Mouse (Mus musculus) CH12.LX (cell line): ENCODE data around the gene Tbx15. TPM values are rescaled to one million over a fixed set of nuclear protein-coding genes. Genes with fewer than 3 reads are reported as not detected.

Experiments used
- DNase-seq: peaks from one replicate; pipeline ENCODE4 v3.0.0-alpha.2; 2013; ENCODE audit errors: extremely low read depth
- H3K27ac ChIP-seq: 2 replicates; pipeline ENCODE4 v1.5.1; 2012; ENCODE audit warnings: low read depth, mild to moderate bottlenecking, control low read depth, moderate library complexity; ENCODE audit not compliant: insufficient read depth
- H3K27me3 ChIP-seq: replicated peaks from 2 replicates; pipeline ENCODE3; 2012; ENCODE audit warnings: inconsistent platforms
- H3K36me3 ChIP-seq, 2 experiments: replicated peaks in 1 of 2; 2 replicates each; pipeline versions ENCODE3 to v1.6.1; 2012; ENCODE audit warnings: inconsistent platforms in 1 of 2, low read length in 1 of 2, mild to moderate bottlenecking in 1 of 2, mixed read lengths in 1 of 2, moderate library complexity in 1 of 2; ENCODE audit not compliant: control insufficient read depth in 1 of 2, insufficient read depth in 1 of 2
- H3K4me1 ChIP-seq, 2 experiments: 2 replicates each; pipeline ENCODE4 v1.6.1; 2012; ENCODE audit warnings: inconsistent platforms in 1 of 2, moderate library complexity in 1 of 2; ENCODE audit not compliant: insufficient read depth in 2 of 2, control insufficient read depth in 1 of 2
- H3K4me2 ChIP-seq: 2 replicates; pipeline ENCODE4 v1.6.1; 2012; ENCODE audit warnings: low read depth, mild to moderate bottlenecking, control low read depth; ENCODE audit not compliant: poor library complexity, insufficient read depth, severe bottlenecking
- H3K4me3 ChIP-seq, 3 experiments: fragments of 150-350 bp in 1 of 3; sonication (generic) in 1 of 3; replicated peaks in 1 of 3; 2 replicates each; pipeline versions ENCODE3 to v1.5.1; 2011 to 2012; ENCODE audit warnings: low read depth in 2 of 3, low read length in 2 of 3, mild to moderate bottlenecking in 2 of 3, moderate library complexity in 2 of 3, control low read depth in 1 of 3, improper control_type of control experiment in 1 of 3, inconsistent platforms in 1 of 3, mixed read lengths in 1 of 3; ENCODE audit not compliant: poor library complexity in 1 of 3
- H3K79me2 ChIP-seq: replicated peaks from 2 replicates; pipeline ENCODE4 v1.6.1; 2012; ENCODE audit warnings: mild to moderate bottlenecking, moderate library complexity; ENCODE audit not compliant: control insufficient read depth, poor library complexity, insufficient read depth, severe bottlenecking; ENCODE audit errors: extremely low read depth
- H3K9ac ChIP-seq: 2 replicates; pipeline ENCODE4 v1.6.1; 2012; ENCODE audit warnings: low read depth, mild to moderate bottlenecking, control low read depth, moderate library complexity; ENCODE audit not compliant: insufficient read depth
- H3K9me3 ChIP-seq: replicated peaks from 2 replicates; pipeline ENCODE3; 2012; ENCODE audit warnings: low read length, inconsistent platforms, mixed read lengths
- BHLHE40 ChIP-seq: IDR thresholded peaks from 2 replicates; pipeline ENCODE4 v1.6.1; 2011; ENCODE audit warnings: mild to moderate bottlenecking, low read depth, low read length, improper control_type of control experiment
- CTCF ChIP-seq, 2 experiments: IDR thresholded peaks in 1 of 2; conservative IDR thresholded peaks in 1 of 2; 2 replicates each; pipeline ENCODE4 v1.5.1; 2011 to 2012; ENCODE audit warnings: low read depth in 2 of 2, low read length in 2 of 2, improper control_type of control experiment in 1 of 2, inconsistent platforms in 1 of 2, mild to moderate bottlenecking in 1 of 2, moderate library complexity in 1 of 2
- ELF1 ChIP-seq: IDR thresholded peaks from 2 replicates; pipeline ENCODE4 v1.6.1; 2014; ENCODE audit warnings: low read depth, mild to moderate bottlenecking, inconsistent platforms, low read length, improper control_type of control experiment
- ETS1 ChIP-seq: conservative IDR thresholded peaks from 2 replicates; pipeline ENCODE4 v1.6.1; 2012; ENCODE audit warnings: low read depth, mild to moderate bottlenecking, inconsistent platforms, low read length, improper control_type of control experiment, moderate library complexity
- GABPA ChIP-seq: IDR thresholded peaks from 2 replicates; pipeline ENCODE4 v1.6.1; 2012; ENCODE audit warnings: low read depth, low read length, improper control_type of control experiment, inconsistent platforms; ENCODE audit not compliant: insufficient replicate concordance
- IRF4 ChIP-seq: IDR thresholded peaks from 2 replicates; pipeline ENCODE4 v1.6.1; 2014; ENCODE audit warnings: low read depth, mild to moderate bottlenecking, inconsistent platforms, low read length, improper control_type of control experiment
- JUN ChIP-seq: IDR thresholded peaks from 2 replicates; pipeline ENCODE4 v1.6.1; 2011; ENCODE audit warnings: low read depth, mild to moderate bottlenecking, low read length, improper control_type of control experiment, moderate library complexity; ENCODE audit not compliant: insufficient read depth
- JUND ChIP-seq: conservative IDR thresholded peaks from 2 replicates; pipeline ENCODE4 v1.6.1; 2011; ENCODE audit warnings: low read depth, low read length, improper control_type of control experiment
- KAT2A ChIP-seq: IDR thresholded peaks from 2 replicates; pipeline ENCODE4 v1.6.1; 2012; ENCODE audit warnings: low read length, improper control_type of control experiment, inconsistent platforms; ENCODE audit not compliant: insufficient replicate concordance
- MAFK ChIP-seq: IDR thresholded peaks from 2 replicates; pipeline ENCODE4 v1.6.1; 2011; ENCODE audit warnings: low read length, improper control_type of control experiment; ENCODE audit not compliant: insufficient replicate concordance
- MAZ ChIP-seq: IDR thresholded peaks from 2 replicates; pipeline ENCODE4 v1.6.1; 2012; ENCODE audit warnings: low read depth, mild to moderate bottlenecking, inconsistent platforms, low read length, improper control_type of control experiment, moderate library complexity
- MEF2A ChIP-seq: IDR thresholded peaks from 2 replicates; pipeline ENCODE4 v1.6.1; 2014; ENCODE audit warnings: low read depth, mild to moderate bottlenecking, inconsistent platforms, low read length, improper control_type of control experiment, borderline replicate concordance
- MXI1 ChIP-seq: IDR thresholded peaks from 2 replicates; pipeline ENCODE4 v1.6.1; 2011; ENCODE audit warnings: mild to moderate bottlenecking, low read depth, low read length, improper control_type of control experiment
- NELFE ChIP-seq: IDR thresholded peaks from 2 replicates; pipeline ENCODE4 v1.6.1; 2011; ENCODE audit warnings: low read depth, low read length, improper control_type of control experiment
- PAX5 ChIP-seq: IDR thresholded peaks from 2 replicates; pipeline ENCODE4 v1.6.1; 2012; ENCODE audit warnings: low read length, inconsistent platforms, mixed read lengths
- POLR2AphosphoS2 ChIP-seq: IDR thresholded peaks from 2 replicates; pipeline ENCODE4 v1.6.1; 2011; ENCODE audit warnings: low read depth, low read length, improper control_type of control experiment
- RAD21 ChIP-seq: IDR thresholded peaks from 2 replicates; pipeline ENCODE4 v1.6.1; 2011; ENCODE audit warnings: low read depth, mild to moderate bottlenecking, low read length, improper control_type of control experiment, moderate library complexity
- TBP ChIP-seq: conservative IDR thresholded peaks from 2 replicates; pipeline ENCODE4 v1.6.1; 2011; ENCODE audit warnings: low read depth, low read length, improper control_type of control experiment
- TCF12 ChIP-seq: IDR thresholded peaks from 2 replicates; pipeline ENCODE4 v1.6.1; 2014; ENCODE audit warnings: low read depth, mild to moderate bottlenecking, inconsistent platforms, low read length, improper control_type of control experiment
- UBTF ChIP-seq: IDR thresholded peaks from 2 replicates; pipeline ENCODE4 v1.6.1; 2012; ENCODE audit warnings: low read depth, mild to moderate bottlenecking, inconsistent platforms, low read length, improper control_type of control experiment, moderate library complexity
- USF1 ChIP-seq: IDR thresholded peaks from 2 replicates; pipeline ENCODE4 v1.6.1; 2014; ENCODE audit warnings: low read depth, mild to moderate bottlenecking, inconsistent platforms, low read length, improper control_type of control experiment
- USF2 ChIP-seq: conservative IDR thresholded peaks from 2 replicates; pipeline ENCODE4 v1.6.1; 2011; ENCODE audit warnings: low read depth, low read length, improper control_type of control experiment
- ZKSCAN1 ChIP-seq: IDR thresholded peaks from 2 replicates; pipeline ENCODE4 v1.6.1; 2012; ENCODE audit warnings: low read depth, inconsistent platforms, low read length, improper control_type of control experiment, borderline replicate concordance
- ZMIZ1 ChIP-seq: IDR thresholded peaks from 2 replicates; pipeline ENCODE4 v1.6.1; 2012; ENCODE audit warnings: low read depth, mild to moderate bottlenecking, inconsistent platforms, low read length, improper control_type of control experiment
- ZNF384 ChIP-seq: IDR thresholded peaks from 2 replicates; pipeline ENCODE4 v1.6.1; 2012; ENCODE audit warnings: low read depth, low read length, improper control_type of control experiment, inconsistent platforms
- dilution Hi-C: fragments of 300-500 bp; cut with MboI; formaldehyde crosslinking; loops from 2 replicates; pipeline ENCODE4 v1.14.3; 2020; ENCODE audit warnings: low sequenced_read_pairs; ENCODE audit not compliant: extremely low pct_unique_long_range_greater_than_20kb, extremely low pct_ligation_motif_present
- in situ Hi-C: fragments of 300-500 bp; cut with MboI; formaldehyde crosslinking; loops from 3 replicates; pipeline ENCODE4 v1.14.3; 2019; ENCODE audit warnings: low sequenced_read_pairs, low pct_ligation_motif_present, low pct_unique_long_range_greater_than_20kb, mixed read lengths
- polyA plus RNA-seq: library from polyadenylated mRNA; unstranded; fragments of >175 nt; gene quantifications from 2 replicates; pipeline ENCODE4 v1.2.1, GENCODE M21; 2012; ENCODE audit warnings: low read depth; ENCODE audit not compliant: insufficient read length
- total RNA-seq, 2 experiments: library from RNA; depleted of rRNA; stranded (reverse); fragments of 300-350 nt in 1 of 2; fragments of >200 nt in 1 of 2; gene quantifications; 2 replicates each; pipeline ENCODE4 v1.2.3; 2012 to 2014

Tbx15 gene
- total and polyA plus RNA-seq, 3 experiments = 1.4 to 2.1 (median 1.8) TPM

DNA sequence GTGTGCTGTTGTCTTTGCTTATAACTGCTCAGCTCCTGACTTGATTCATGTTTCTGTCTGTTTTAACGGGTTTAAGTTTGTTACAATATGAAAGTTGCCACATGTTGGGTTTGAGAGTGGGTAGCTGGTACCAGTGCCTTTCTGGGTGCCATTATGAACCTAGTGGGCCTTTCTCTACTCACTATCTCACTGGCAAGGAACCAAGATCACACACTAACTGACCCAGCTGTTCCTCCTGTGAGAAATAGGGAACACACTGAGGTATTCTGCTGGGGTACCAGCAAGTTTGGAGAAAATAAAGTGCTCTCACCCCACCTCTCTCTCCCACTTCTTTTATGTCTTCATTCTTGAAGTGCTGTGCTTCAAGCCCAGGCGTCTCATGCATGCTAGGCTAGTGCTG, 50.7 kb downstream of the Tbx15 start:
- no peaks in the 10 kb centered on the region for H3K36me3 ChIP-seq
- in situ Hi-C loops = no loop called here
- H3K79me2 ChIP-seq = no peaks in the 10 kb centered on the region
- no peak overlapping the region for H3K9ac ChIP-seq
- TF ChIP-seq JUND (no peak), BHLHE40 (no peak), POLR2AphosphoS2 (no peak), PAX5 (no peak), MAFK (no peak), USF1 (no peak), ELF1 (no peak), KAT2A (no peak), IRF4 (no peak)
- dilution Hi-C loops = no loop called here
- no peak overlapping the region for H3K4me2 ChIP-seq
- no peaks in the 10 kb centered on the region for H3K27me3 ChIP-seq
- no peaks in the 10 kb centered on the region for H3K9me3 ChIP-seq
- no peak overlapping the region for H3K27ac ChIP-seq
- DNase-seq = no peak
- H3K4me3 ChIP-seq = no peak overlapping the region
- H3K4me1 ChIP-seq = peaks cover 0 to 8% of the 10 kb centered on the region in 2 experiments; a peak in 2 of 4 replicates

- no peaks in the 10 kb centered on the region for H3K27me3 ChIP-seq
- dilution Hi-C loops = no loop called here
- peaks cover 0 to 8% of the 10 kb centered on the region in 2 experiments; a peak in 2 of 4 replicates for H3K4me1 ChIP-seq
- no peak overlapping the region for H3K4me2 ChIP-seq
- DNase-seq = no peak
- no peaks in the 10 kb centered on the region for H3K9me3 ChIP-seq
- H3K27ac ChIP-seq = no peak overlapping the region
- TF ChIP-seq BHLHE40 (no peak), MAFK (no peak), MXI1 (no peak), ELF1 (no peak), KAT2A (no peak), MEF2A (no peak), USF2 (no peak), RAD21 (no peak), TBP (no peak), GABPA (no peak), CTCF (conservative IDR thresholded peaks at IDR 0.05 in 1 of 2, IDR thresholded peaks at IDR 0.05 in 1 of 2; ENCODE audit: low read depth in 2 of 2, low read length in 2 of 2) (no peak), USF1 (no peak)
- H3K36me3 ChIP-seq = no peaks in the 10 kb centered on the region
- no peak overlapping the region for H3K4me3 ChIP-seq
- in situ Hi-C loops = no loop called here
- H3K9ac ChIP-seq = no peak overlapping the region
- no peaks in the 10 kb centered on the region for H3K79me2 ChIP-seq
Measured at GRCm38 (mm10) chr3:99291386-99291785, 51.2 kb downstream of the Tbx15 start.

DNA sequence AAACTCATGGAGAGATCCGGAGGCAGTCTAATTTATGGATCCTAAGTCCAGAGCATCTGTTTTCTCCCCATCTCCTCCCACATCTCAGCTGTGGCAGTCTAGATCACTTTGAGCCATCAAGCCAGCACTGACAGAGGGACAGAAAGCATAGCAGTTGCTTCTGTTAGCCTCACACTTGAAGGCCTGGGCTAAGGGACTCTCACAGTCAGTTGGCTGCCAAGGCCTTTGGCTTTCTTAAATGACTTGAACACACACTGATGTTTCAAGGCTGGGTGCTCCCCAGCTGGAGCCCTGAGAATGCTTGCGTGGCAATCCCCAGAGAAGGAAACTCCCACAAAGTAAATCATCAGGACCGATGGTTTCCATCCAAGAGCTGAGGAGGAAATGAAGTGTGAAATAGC, 52.4 kb downstream of the Tbx15 start:
- dilution Hi-C loops (no loop called here), in situ Hi-C loops (no loop called here)
- no peak overlapping the region for H3K27ac ChIP-seq
- DNase-seq = peak; percentile 2
- no peaks in the 10 kb centered on the region for H3K79me2 ChIP-seq
- no peaks in the 10 kb centered on the region for H3K36me3 ChIP-seq
- no peaks in the 10 kb centered on the region for H3K27me3 ChIP-seq
- no peak overlapping the region for H3K9ac ChIP-seq
- H3K4me1 ChIP-seq = peaks cover 0 to 8% of the 10 kb centered on the region in 2 experiments; a peak in 2 of 4 replicates
- no peaks in the 10 kb centered on the region for H3K9me3 ChIP-seq
- no peak overlapping the region for H3K4me2 ChIP-seq
- no peak overlapping the region for H3K4me3 ChIP-seq
- TF ChIP-seq UBTF (no peak), ZMIZ1 (no peak), MAZ (no peak), POLR2AphosphoS2 (no peak), ETS1 (no peak), KAT2A (no peak), ELF1 (no peak), MEF2A (no peak), NELFE (no peak), CTCF (conservative IDR thresholded peaks at IDR 0.05 in 1 of 2, IDR thresholded peaks at IDR 0.05 in 1 of 2; ENCODE audit: low read depth in 2 of 2, low read length in 2 of 2) (no peak), IRF4 (no peak), ZNF384 (no peak), TCF12 (no peak), GABPA (no peak), BHLHE40 (no peak), ZKSCAN1 (no peak), JUN (no peak), RAD21 (no peak)
